Mouse (Mus musculus): ENCODE data around the gene Calm4. TPM values are rescaled to one million over a fixed set of nuclear protein-coding genes. Genes with fewer than 3 reads are reported as not detected.
"Not testable (repeated sequence)": the region's sequence is repeated elsewhere in the genome, so short reads cannot be mapped to it uniquely, and the experiment has no call there.

The Calm4 gene
- not detected in 2 replicates for polyA plus RNA-seq (2014; fragmentation: Nextera tagmentation; extraction: Ambion mirVana)

- not testable (repeated sequence) for H3K9ac ChIP-seq (replicated peaks; ENCODE audit: low read length); H3K4me1 ChIP-seq (ENCODE audit: control insufficient read depth, insufficient read depth, low read length); ATAC-seq (ENCODE audit: low FRiP score, low TSS enrichment); H3K4me2 ChIP-seq (ENCODE audit: low read length); DNase-seq; H3K9me3 ChIP-seq (ENCODE audit: control insufficient read depth, low read length); H3K27ac ChIP-seq (replicated peaks; ENCODE audit: low read depth, low read length); H3K36me3 ChIP-seq (ENCODE audit: control insufficient read depth, insufficient read depth, low read length); H3K27me3 ChIP-seq (ENCODE audit: control insufficient read depth, insufficient read depth, low read length); H3K4me3 ChIP-seq (replicated peaks; ENCODE audit: low read depth, low read length)
Measured at GRCm38 (mm10) chr13:3837312-3837807, at the start of gene Calm4. Gene Calm4 (plus strand): TSS chr13:3837757.

GRCm38 (mm10) chr13:3788588-3788987 is 49.0 kb upstream of the Calm4 start:
- no peak overlapping the region for H3K9ac ChIP-seq (replicated peaks; ENCODE audit: low read length)
- 86% methylated on average over 2 of the region's 2 CpGs for WGBS
- no peak for DNase-seq
- 0 out of 2 replicates have a peak, but pooled peaks have one; percentile 35 for ATAC-seq (ENCODE audit: low FRiP score, low TSS enrichment)
- H3K36me3 ChIP-seq (ENCODE audit: control insufficient read depth, insufficient read depth, low read length), result no peaks in the 10 kb centered on the region
- H3K4me3 ChIP-seq (replicated peaks; ENCODE audit: low read depth, low read length), result no peak overlapping the region
- no peaks in the 10 kb centered on the region for H3K4me1 ChIP-seq (ENCODE audit: control insufficient read depth, insufficient read depth, low read length)
- no peak overlapping the region for H3K4me2 ChIP-seq (ENCODE audit: low read length)
- no peaks in the 10 kb centered on the region for H3K9me3 ChIP-seq (ENCODE audit: control insufficient read depth, low read length)
- H3K27me3 ChIP-seq (ENCODE audit: control insufficient read depth, insufficient read depth, low read length), result no peaks in the 10 kb centered on the region
- no peak overlapping the region for H3K27ac ChIP-seq (replicated peaks; ENCODE audit: low read depth, low read length)

- WGBS, result 94% methylated on average over 2 of the region's 2 CpGs
Measured at GRCm38 (mm10) chr13:3789531-3789930, 48.0 kb upstream of the Calm4 start.

DNA sequence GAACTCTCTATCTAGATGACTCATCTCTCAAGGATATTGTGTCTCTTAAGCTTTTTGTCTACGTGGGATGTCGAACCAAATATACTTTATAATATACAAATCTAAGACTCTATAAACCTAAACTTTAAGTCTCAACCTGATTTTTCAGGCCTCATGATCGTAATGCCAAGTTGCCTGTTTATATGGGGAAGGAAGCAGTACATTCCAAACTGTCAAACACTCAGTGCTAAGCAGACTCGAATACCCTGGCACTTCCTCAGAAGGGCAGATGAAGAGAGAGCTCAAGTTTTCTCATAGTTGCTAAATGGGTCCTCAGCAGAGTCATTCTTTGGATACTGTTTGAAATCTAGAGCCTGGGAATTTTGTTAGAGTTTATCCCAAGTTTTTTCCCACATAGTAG is 40.9 kb upstream of the Calm4 start:
- no peak for ATAC-seq (ENCODE audit: low FRiP score, low TSS enrichment)
- 93% methylated on average over 4 of the region's 4 CpGs for WGBS

More at GRCm38 (mm10) chr13:3789531-3789930, 48.0 kb upstream of the Calm4 start:
- H3K4me2 ChIP-seq (ENCODE audit: low read length), result no peak overlapping the region
- DNase-seq, result no peak
- H3K27ac ChIP-seq (replicated peaks; ENCODE audit: low read depth, low read length), result no peak overlapping the region
- ATAC-seq (ENCODE audit: low FRiP score, low TSS enrichment), result no peak
- no peaks in the 10 kb centered on the region for H3K27me3 ChIP-seq (ENCODE audit: control insufficient read depth, insufficient read depth, low read length)
- no peaks in the 10 kb centered on the region for H3K9me3 ChIP-seq (ENCODE audit: control insufficient read depth, low read length)
- H3K9ac ChIP-seq (replicated peaks; ENCODE audit: low read length), result no peak overlapping the region
- H3K4me3 ChIP-seq (replicated peaks; ENCODE audit: low read depth, low read length), result no peak overlapping the region
- H3K36me3 ChIP-seq (ENCODE audit: control insufficient read depth, insufficient read depth, low read length), result no peaks in the 10 kb centered on the region
- no peaks in the 10 kb centered on the region for H3K4me1 ChIP-seq (ENCODE audit: control insufficient read depth, insufficient read depth, low read length)

GRCm38 (mm10) chr13:3798751-3799150 is 38.8 kb upstream of the Calm4 start:
- DNase-seq (no peak), ATAC-seq (ENCODE audit: low FRiP score, low TSS enrichment) (no peak)
- Histone ChIP-seq H3K27ac (replicated peaks; ENCODE audit: low read depth, low read length) (no peak overlapping the region), H3K4me2 (ENCODE audit: low read length) (no peak overlapping the region), H3K27me3 (ENCODE audit: control insufficient read depth, insufficient read depth, low read length) (no peaks in the 10 kb centered on the region), H3K9ac (replicated peaks; ENCODE audit: low read length) (no peak overlapping the region), H3K9me3 (ENCODE audit: control insufficient read depth, low read length) (no peaks in the 10 kb centered on the region), H3K4me3 (replicated peaks; ENCODE audit: low read depth, low read length) (no peak overlapping the region), H3K4me1 (ENCODE audit: control insufficient read depth, insufficient read depth, low read length) (no peaks in the 10 kb centered on the region), H3K36me3 (ENCODE audit: control insufficient read depth, insufficient read depth, low read length) (no peaks in the 10 kb centered on the region)

More for the DNA sequence above, 40.9 kb upstream of the Calm4 start:
- Histone ChIP-seq H3K27ac (replicated peaks; ENCODE audit: low read depth, low read length) (no peak overlapping the region), H3K9ac (replicated peaks; ENCODE audit: low read length) (no peak overlapping the region), H3K36me3 (ENCODE audit: control insufficient read depth, insufficient read depth, low read length) (no peaks in the 10 kb centered on the region), H3K4me1 (ENCODE audit: control insufficient read depth, insufficient read depth, low read length) (no peaks in the 10 kb centered on the region), H3K4me3 (replicated peaks; ENCODE audit: low read depth, low read length) (no peak overlapping the region), H3K27me3 (ENCODE audit: control insufficient read depth, insufficient read depth, low read length) (no peaks in the 10 kb centered on the region), H3K4me2 (ENCODE audit: low read length) (no peak overlapping the region), H3K9me3 (ENCODE audit: control insufficient read depth, low read length) (no peaks in the 10 kb centered on the region)
- DNase-seq, result no peak

DNA sequence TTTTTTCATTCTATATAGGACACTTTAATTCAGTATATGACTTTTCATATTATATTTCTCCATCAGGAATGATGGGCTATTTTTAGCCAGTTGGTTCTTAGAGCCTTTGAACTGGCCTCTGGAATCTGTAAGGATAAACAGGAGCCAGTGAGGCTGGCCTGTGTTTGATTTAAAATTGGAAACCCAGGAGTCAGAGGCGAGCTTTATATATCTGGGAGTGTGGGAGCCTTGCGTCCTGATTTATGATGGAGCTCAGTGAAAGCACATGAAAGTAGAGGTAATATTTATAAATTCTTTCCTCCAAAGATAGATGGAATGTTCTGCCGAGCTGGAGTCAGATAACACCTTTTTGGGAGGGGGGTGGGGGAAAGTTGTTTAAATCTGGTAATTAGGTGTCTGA is 38.2 kb upstream of the Calm4 start:
- Histone ChIP-seq H3K4me1 (ENCODE audit: control insufficient read depth, insufficient read depth, low read length) (no peaks in the 10 kb centered on the region), H3K9ac (replicated peaks; ENCODE audit: low read length) (no peak overlapping the region), H3K27me3 (ENCODE audit: control insufficient read depth, insufficient read depth, low read length) (no peaks in the 10 kb centered on the region), H3K9me3 (ENCODE audit: control insufficient read depth, low read length) (no peaks in the 10 kb centered on the region), H3K4me3 (replicated peaks; ENCODE audit: low read depth, low read length) (no peak overlapping the region), H3K4me2 (ENCODE audit: low read length) (no peak overlapping the region), H3K27ac (replicated peaks; ENCODE audit: low read depth, low read length) (no peak overlapping the region), H3K36me3 (ENCODE audit: control insufficient read depth, insufficient read depth, low read length) (no peaks in the 10 kb centered on the region)
- 80% methylated on average over 3 of the region's 3 CpGs for WGBS
- ATAC-seq (ENCODE audit: low FRiP score, low TSS enrichment), result no peak
- no peak for DNase-seq

DNA sequence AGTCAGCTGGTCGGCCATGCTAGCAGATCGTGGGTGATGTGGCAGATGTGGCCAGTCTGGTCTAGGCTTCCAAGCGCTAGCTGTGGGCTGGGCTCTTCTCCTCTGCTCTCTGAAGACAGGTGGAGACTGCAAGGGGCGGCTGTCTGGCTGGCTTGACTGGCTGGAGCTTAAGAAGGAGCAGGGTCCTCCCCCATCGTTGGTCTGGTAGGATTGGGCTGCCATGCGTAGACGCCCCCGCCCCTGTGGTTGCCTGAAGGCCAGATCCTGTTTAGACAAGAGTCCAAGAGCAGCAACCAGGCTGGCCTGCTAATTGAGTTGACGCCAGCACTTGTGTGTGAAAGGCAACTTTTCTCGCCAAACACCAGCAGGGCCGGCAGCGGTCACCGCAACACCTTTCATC is 33.4 kb upstream of the Calm4 start, which contains the start of gene Calml3:
Gene Calml3, minus strand, starts transcription at position 131 of the 400 bp plus-strand sequence.
- no peak within 1 kb of the TSS for H3K4me3 ChIP-seq (replicated peaks; ENCODE audit: low read depth, low read length)
- H3K27ac ChIP-seq (replicated peaks; ENCODE audit: low read depth, low read length), result no peak within 1 kb of the TSS
- ATAC-seq (ENCODE audit: low FRiP score, low TSS enrichment) (no peak), DNase-seq (no peak)
- WGBS, result 86% methylated on average over 13 of the region's 13 CpGs
- no peak within 1 kb of the TSS for H3K9ac ChIP-seq (replicated peaks; ENCODE audit: low read length)
- H3K4me1 ChIP-seq (ENCODE audit: control insufficient read depth, insufficient read depth, low read length), result no peaks in the 10 kb centered on the region
- no peaks in the 10 kb centered on the region for H3K36me3 ChIP-seq (ENCODE audit: control insufficient read depth, insufficient read depth, low read length)
- no peaks in the 10 kb centered on the region for H3K27me3 ChIP-seq (ENCODE audit: control insufficient read depth, insufficient read depth, low read length)
- H3K4me2 ChIP-seq (ENCODE audit: low read length), result no peak within 1 kb of the TSS
- no peaks in the 10 kb centered on the region for H3K9me3 ChIP-seq (ENCODE audit: control insufficient read depth, low read length)

DNA sequence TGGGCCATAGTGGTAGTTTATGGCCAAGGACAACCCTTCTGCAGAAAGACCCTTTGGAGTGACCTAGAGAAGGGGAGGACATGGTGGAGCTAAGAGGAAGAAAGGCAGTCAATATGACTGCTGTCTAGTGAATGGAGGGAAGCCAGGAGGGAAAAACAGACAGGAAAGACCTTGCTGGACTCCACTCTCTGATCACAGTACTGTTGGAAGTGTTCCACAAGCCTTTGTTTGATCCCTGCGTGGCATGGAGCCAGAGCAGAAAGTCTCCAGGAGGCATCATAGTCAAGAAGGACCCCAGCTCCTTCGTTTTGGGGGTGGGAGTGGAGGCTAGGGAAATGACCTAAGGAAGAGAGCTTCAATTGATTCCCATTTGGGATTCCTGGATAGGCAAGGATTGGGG is 32.4 kb upstream of the Calm4 start:
- H3K4me3 ChIP-seq (replicated peaks; ENCODE audit: low read depth, low read length), result no peak overlapping the region
- no peaks in the 10 kb centered on the region for H3K4me1 ChIP-seq (ENCODE audit: control insufficient read depth, insufficient read depth, low read length)
- H3K36me3 ChIP-seq (ENCODE audit: control insufficient read depth, insufficient read depth, low read length), result no peaks in the 10 kb centered on the region
- H3K9ac ChIP-seq (replicated peaks; ENCODE audit: low read length), result no peak overlapping the region
- H3K4me2 ChIP-seq (ENCODE audit: low read length), result no peak overlapping the region
- no peak overlapping the region for H3K27ac ChIP-seq (replicated peaks; ENCODE audit: low read depth, low read length)
- DNase-seq, result peak; percentile 4
- no peaks in the 10 kb centered on the region for H3K27me3 ChIP-seq (ENCODE audit: control insufficient read depth, insufficient read depth, low read length)
- 70% methylated on average over 2 of the region's 2 CpGs for WGBS
- no peaks in the 10 kb centered on the region for H3K9me3 ChIP-seq (ENCODE audit: control insufficient read depth, low read length)
- ATAC-seq (ENCODE audit: low FRiP score, low TSS enrichment), result no peak

DNA sequence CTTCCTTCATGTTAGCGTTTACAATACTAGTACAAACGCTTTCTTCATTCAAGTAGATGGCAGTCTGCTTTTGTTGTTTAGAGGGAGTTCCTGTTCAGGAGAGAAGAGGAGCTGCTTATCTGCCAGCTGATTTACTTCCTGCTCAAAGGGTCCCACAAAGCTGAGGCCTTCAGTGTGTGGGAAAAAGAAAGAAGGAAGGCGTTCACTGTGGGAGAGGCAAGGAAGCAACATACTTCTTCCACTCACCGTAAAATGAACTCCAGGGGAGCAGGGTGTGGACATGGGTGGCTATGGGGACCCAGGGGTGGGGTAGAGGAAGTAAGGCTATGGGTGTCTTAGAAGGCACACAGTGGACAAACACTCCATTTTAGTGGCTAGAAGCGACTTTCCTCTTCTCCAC is 31.9 kb upstream of the Calm4 start:
- DNase-seq (no peak), ATAC-seq (ENCODE audit: low FRiP score, low TSS enrichment) (no peak)
- Histone ChIP-seq H3K27me3 (ENCODE audit: control insufficient read depth, insufficient read depth, low read length) (no peaks in the 10 kb centered on the region), H3K4me2 (ENCODE audit: low read length) (no peak overlapping the region), H3K9me3 (ENCODE audit: control insufficient read depth, low read length) (no peaks in the 10 kb centered on the region), H3K9ac (replicated peaks; ENCODE audit: low read length) (no peak overlapping the region), H3K4me1 (ENCODE audit: control insufficient read depth, insufficient read depth, low read length) (no peaks in the 10 kb centered on the region), H3K4me3 (replicated peaks; ENCODE audit: low read depth, low read length) (no peak overlapping the region), H3K36me3 (ENCODE audit: control insufficient read depth, insufficient read depth, low read length) (no peaks in the 10 kb centered on the region), H3K27ac (replicated peaks; ENCODE audit: low read depth, low read length) (no peak overlapping the region)
- WGBS, result 91% methylated on average over 5 of the region's 5 CpGs

Data from midbrain, embryonic 14.5 days (tissue).